Mouse (Mus musculus) brain, embryonic 14.5 days (tissue): Measurements from ENCODE around the gene Nkapl.

Source experiments
- CTCF ChIP-seq: fragments of 200-500 bp; IDR thresholded peaks from 2 replicates; pipeline ENCODE4 v1.5.1; 2012; ENCODE audit warnings: inconsistent platforms, mild to moderate bottlenecking, moderate library complexity, borderline replicate concordance; ENCODE audit not compliant: insufficient read depth, insufficient read length; ENCODE audit errors: extremely low read depth
- POLR2A ChIP-seq: fragments of 200-500 bp; IDR thresholded peaks from 2 replicates; pipeline ENCODE4 v1.6.1; 2012; ENCODE audit warnings: mild to moderate bottlenecking, inconsistent platforms, borderline replicate concordance; ENCODE audit not compliant: poor library complexity, insufficient read depth, insufficient read length, severe bottlenecking; ENCODE audit errors: extremely low read depth

- TF ChIP-seq POLR2A (no peak), CTCF (no peak)
These were observed 37.9 kb upstream of the Nkapl start for GRCm38 (mm10) chr13:21506221-21506649.
